Mouse (Mus musculus): ENCODE results near the gene Lexm.

DNA sequence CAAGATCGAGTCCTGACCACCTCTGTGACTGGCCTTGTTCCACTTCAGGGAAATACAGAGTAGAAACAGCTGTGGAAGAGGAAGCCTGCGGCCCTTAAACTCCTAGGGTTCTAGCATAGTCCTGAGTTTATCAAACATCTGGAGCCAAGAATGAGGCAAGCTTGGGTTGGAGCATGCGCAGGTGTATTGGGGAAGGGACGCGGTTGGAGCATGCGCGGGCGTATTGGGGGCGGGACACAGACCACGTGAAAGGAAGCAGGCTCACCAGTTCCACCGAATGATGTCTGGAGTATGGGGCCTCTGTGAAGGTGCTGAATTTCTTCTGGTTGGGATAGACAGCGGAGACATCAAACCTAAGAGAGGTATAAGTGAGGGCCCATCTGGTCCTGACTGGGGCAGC lies 1.4 kb downstream of the Lexm start:
- no peak for TF ChIP-seq GATA1 (IDR thresholded peaks at IDR 0.05; ENCODE audit: low read length)
- no peak for TF ChIP-seq TAL1 (IDR thresholded peaks at IDR 0.05; ENCODE audit: low read length)

Measured in erythroblast, embryonic 14.5 days (primary cell).